Comparison of ENCODE assay signal across 8 mouse cellular contexts in the genomic region with DNA sequence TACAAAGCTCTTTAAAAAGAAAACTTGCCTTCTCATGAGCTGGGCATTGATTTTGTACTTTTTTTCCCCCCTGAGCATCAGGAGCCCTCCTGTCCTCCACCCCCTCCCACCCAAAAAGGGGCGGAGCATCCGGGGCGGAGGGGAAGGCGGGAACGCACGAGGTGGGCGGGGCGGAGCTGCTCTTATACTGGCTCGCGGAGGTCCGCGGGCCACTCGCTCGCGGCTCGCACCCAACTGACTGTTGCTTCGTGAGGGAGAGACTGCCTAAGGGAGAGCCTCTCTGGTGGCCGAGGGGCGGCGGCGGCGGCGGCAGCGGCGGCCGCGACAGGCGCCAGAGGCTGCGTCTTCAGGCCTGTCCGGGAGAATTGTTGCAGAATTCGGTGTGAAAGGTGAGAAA. TPM values are rescaled to one million over a fixed set of nuclear protein-coding genes. Genes with fewer than 3 reads are reported as not detected.
A peak's percentile ranks its signal among the peaks of the same experiment; 100 is the strongest.
DNase-seq lines count a peak whose midpoint lies in the region; ATAC-seq and TF ChIP-seq lines count a peak whose summit lies in the region.

Mum1l1 (plus strand) TSS at position 214 of the 397 bp plus-strand sequence.

- peak within 1 kb of the TSS; percentile 67 for H3K4me2 ChIP-seq in heart, embryonic 13.5 days
- peak within 1 kb of the TSS; percentile 52 for H3K4me2 ChIP-seq in kidney, embryonic 16.5 days (replicated peaks; ENCODE audit: low read depth, low read length)
- peak within 1 kb of the TSS; percentile 57 for H3K4me2 ChIP-seq in lung, embryonic 14.5 days

- H3K4me3 ChIP-seq in forebrain, embryonic 10.5 days = peak within 1 kb of the TSS; percentile 53
- peak within 1 kb of the TSS; percentile 57 for H3K4me3 ChIP-seq in heart, embryonic 13.5 days
- H3K4me3 ChIP-seq in kidney, embryonic 16.5 days (ENCODE audit: low read length) = peak within 1 kb of the TSS; percentile 54
- H3K4me3 ChIP-seq in lung, embryonic 14.5 days (ENCODE audit: low read depth, low read length) = peak within 1 kb of the TSS; percentile 48

- peaks cover 24% of the 10 kb centered on the region for H3K27me3 ChIP-seq in forebrain, embryonic 10.5 days (ENCODE audit: poor library complexity, severe bottlenecking)
- no peaks in the 10 kb centered on the region for H3K27me3 ChIP-seq in heart, embryonic 13.5 days (replicated peaks)
- H3K27me3 ChIP-seq in kidney, embryonic 16.5 days (ENCODE audit: insufficient read depth, low read length) = peaks cover 6% of the 10 kb centered on the region; the same call in 1 of the 2 replicates
- H3K27me3 ChIP-seq in lung, embryonic 14.5 days (ENCODE audit: insufficient read depth, low read length) = no peaks in the 10 kb centered on the region

- TF ChIP-seq CTCF in brain, embryonic 14.5 days (IDR thresholded peaks at IDR 0.05; ENCODE audit: borderline replicate concordance, extremely low read depth, insufficient read depth, insufficient read length) = no peak
- no peak for TF ChIP-seq CTCF in lung, embryonic 14.5 days (IDR thresholded peaks at IDR 0.05; ENCODE audit: low read depth)

- no peaks in the 10 kb centered on the region for H3K9me3 ChIP-seq in forebrain, embryonic 10.5 days
- no peaks in the 10 kb centered on the region for H3K9me3 ChIP-seq in heart, embryonic 13.5 days
- H3K9me3 ChIP-seq in kidney, embryonic 16.5 days (ENCODE audit: low read length) = no peaks in the 10 kb centered on the region
- no peaks in the 10 kb centered on the region for H3K9me3 ChIP-seq in lung, embryonic 14.5 days (ENCODE audit: low read depth, low read length)

- no peaks in the 10 kb centered on the region for H3K4me1 ChIP-seq in forebrain, embryonic 10.5 days
- H3K4me1 ChIP-seq in heart, embryonic 13.5 days = peaks cover 9% of the 10 kb centered on the region
- no peaks in the 10 kb centered on the region; the same call in 1 of the 2 replicates for H3K4me1 ChIP-seq in kidney, embryonic 16.5 days (ENCODE audit: insufficient read depth, low read length)
- H3K4me1 ChIP-seq in lung, embryonic 14.5 days (ENCODE audit: insufficient read depth) = no peaks in the 10 kb centered on the region

- peak; percentile 0 for DNase-seq in CD4-positive helper T cell, adult 2 months (ENCODE audit: low read depth, low spot score)
- peak; percentile 75 for DNase-seq in brain, embryonic 14.5 days (ENCODE audit: low read depth)
- DNase-seq in forebrain, embryonic 10.5 days (ENCODE audit: extremely low spot score, low spot score) = peak; percentile 61
- DNase-seq in lung, embryonic 14.5 days = peak; percentile 85
- peak; percentile 16 for DNase-seq in ovary, postnatal 10 days (ENCODE audit: low spot score)
- DNase-seq in thymus, postnatal 36 days = peak; percentile 10 to 43

- WGBS in forebrain, embryonic 10.5 days = 19% methylated on average over 31 of the region's 31 CpGs
- WGBS in heart, embryonic 13.5 days = 16% methylated on average over 31 of the region's 31 CpGs
- WGBS in kidney, embryonic 16.5 days = 18% methylated on average over 31 of the region's 31 CpGs
- 17% methylated on average over 29 of the region's 31 CpGs for WGBS in lung, embryonic 14.5 days

- peak within 1 kb of the TSS; percentile 80 for H3K9ac ChIP-seq in heart, embryonic 13.5 days
- H3K9ac ChIP-seq in kidney, embryonic 16.5 days (replicated peaks; ENCODE audit: low read length) = peak within 1 kb of the TSS; percentile 59; the same call in 1 of the 2 replicates
- H3K9ac ChIP-seq in lung, embryonic 14.5 days = peak within 1 kb of the TSS; percentile 55

- H3K27ac ChIP-seq in forebrain, embryonic 10.5 days = peak within 1 kb of the TSS; percentile 76
- H3K27ac ChIP-seq in heart, embryonic 13.5 days (replicated peaks) = 0 out of 2 replicates have a peak within 1 kb of the TSS, but pooled peaks have one; percentile 40
- H3K27ac ChIP-seq in kidney, embryonic 16.5 days (ENCODE audit: low read length) = no peak within 1 kb of the TSS
- 0 out of 2 replicates have a peak within 1 kb of the TSS, but pooled peaks have one; percentile 54 for H3K27ac ChIP-seq in lung, embryonic 14.5 days (ENCODE audit: low read depth)

- peak; percentile 70 for ATAC-seq in heart, embryonic 13.5 days (ENCODE audit: extremely low read depth, insufficient number of reproducible peaks, low FRiP score, low TSS enrichment)
- peak; percentile 96 for ATAC-seq in kidney, embryonic 16.5 days (ENCODE audit: low FRiP score, low TSS enrichment)
- ATAC-seq in lung, embryonic 14.5 days (ENCODE audit: insufficient read depth) = peak; percentile 97

- TF ChIP-seq POLR2A in brain, embryonic 14.5 days (IDR thresholded peaks at IDR 0.05; ENCODE audit: borderline replicate concordance, extremely low read depth, insufficient read depth, insufficient read length, poor library complexity, severe bottlenecking) = no peak

- no peaks in the 10 kb centered on the region for H3K36me3 ChIP-seq in forebrain, embryonic 10.5 days (replicated peaks)
- no peaks in the 10 kb centered on the region for H3K36me3 ChIP-seq in heart, embryonic 13.5 days
- no peaks in the 10 kb centered on the region for H3K36me3 ChIP-seq in kidney, embryonic 16.5 days (ENCODE audit: insufficient read depth, low read length)
- no peaks in the 10 kb centered on the region for H3K36me3 ChIP-seq in lung, embryonic 14.5 days (ENCODE audit: insufficient read depth)

RNA-seq across cellular contexts. Expression of gene Mum1l1, which starts in this region (rescaled TPM):
- 3.3 and 3.7 TPM in 2 replicates for polyA plus RNA-seq in brain, embryonic 14.5 days (2012; rRNA removed)
- 23.3 and 25.8 TPM in 2 replicates for polyA plus RNA-seq in forebrain, embryonic 10.5 days (2016; fragmentation: Nextera tagmentation; extraction: Ambion mirVana)
- polyA plus RNA-seq in heart, embryonic 13.5 days (2015; fragmentation: Nextera tagmentation; extraction: Ambion mirVana) = 36.0 and 37.6 TPM in 2 replicates
- 12.1 and 16.5 TPM in 2 replicates for polyA plus RNA-seq in kidney, embryonic 16.5 days (2015; fragmentation: Nextera tagmentation; extraction: Ambion mirVana)
- polyA plus RNA-seq in lung, embryonic 14.5 days (2014; fragmentation: Nextera tagmentation; extraction: Ambion mirVana) = 39.3 and 39.6 TPM in 2 replicates

Comparison
In these comparisons a context has a peak if more than half of its experiments do, and no peak if none do; other contexts are left out.
1. DNase-seq: peak in every context shown above with its lines; median percentile 85 in lung, embryonic 14.5 days; 75 in brain, embryonic 14.5 days; 61 in forebrain, embryonic 10.5 days; 26 in thymus, postnatal 36 days; 16 in ovary, postnatal 10 days; 0 in CD4-positive helper T cell, adult 2 months.